Mouse (Mus musculus): Measurements from ENCODE around the gene Cdk19. TPM values are rescaled to one million over a fixed set of nuclear protein-coding genes. Genes with fewer than 3 reads are reported as not detected.
"Not testable (repeated sequence)": the region's sequence is repeated elsewhere in the genome, so short reads cannot be mapped to it uniquely, and the experiment has no call there.

Cdk19 gene
- polyA plus RNA-seq, 1 experiment = 21.5 TPM

DNA sequence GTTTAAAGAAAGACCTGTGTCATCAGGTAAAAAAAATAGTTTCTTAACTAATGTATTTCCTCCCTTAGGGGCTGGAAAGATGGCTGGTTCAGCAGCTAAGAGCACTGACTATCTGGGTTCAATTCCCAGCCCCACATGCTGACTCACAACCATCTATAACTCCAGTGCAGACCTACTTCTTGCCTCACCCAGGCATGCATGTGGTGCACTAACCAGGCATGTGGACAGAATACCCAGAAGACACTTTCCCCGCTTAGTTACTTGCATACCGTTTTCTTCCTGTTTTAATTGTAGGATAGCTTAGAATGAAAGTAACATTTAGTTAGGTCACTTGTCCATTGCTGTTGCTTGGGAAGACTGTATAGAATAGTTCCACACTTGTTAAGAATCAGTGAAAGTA, 72.0 kb downstream of the Cdk19 start:
- DNase-seq = no peak
- Histone ChIP-seq H3K4me3 (replicated peaks; ENCODE audit: extremely low read depth, low read depth, low read length) (no peak overlapping the region), H3K4me1 (ENCODE audit: control insufficient read depth, insufficient read depth, low read length) (no peaks in the 10 kb centered on the region; the same call in 1 of the 2 replicates)
- no peak for TF ChIP-seq POLR2A (IDR thresholded peaks at IDR 0.05; ENCODE audit: borderline replicate concordance, extremely low read depth, low read depth, low read length)
- TF ChIP-seq CTCF (IDR thresholded peaks at IDR 0.05; ENCODE audit: insufficient read depth, low read length) = no peak
- 83% methylated on average over 2 of the region's 2 CpGs for WGBS

DNA sequence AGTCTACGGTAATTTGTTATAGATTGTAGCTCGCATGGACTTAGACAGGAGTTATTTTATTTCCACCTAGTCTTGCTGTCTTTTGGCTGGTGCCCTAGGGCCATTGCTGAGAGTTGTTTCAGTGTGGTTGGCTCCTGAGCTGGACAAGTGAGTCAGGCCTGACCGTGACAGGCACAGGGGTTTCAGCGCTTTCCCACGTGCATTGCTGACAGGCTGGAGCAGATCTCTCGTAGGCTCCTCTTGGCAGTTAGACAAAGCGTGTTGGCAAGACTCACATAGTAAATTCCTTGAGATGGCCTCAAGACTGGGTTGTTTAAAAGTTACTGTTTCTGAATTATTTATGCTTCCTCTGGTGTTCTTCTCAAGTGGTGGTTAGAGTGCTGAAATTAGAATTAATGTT, 77.6 kb downstream of the Cdk19 start:
- TF ChIP-seq CTCF (IDR thresholded peaks at IDR 0.05; ENCODE audit: insufficient read depth, low read length) (no peak), POLR2A (IDR thresholded peaks at IDR 0.05; ENCODE audit: borderline replicate concordance, extremely low read depth, low read depth, low read length) (no peak)
- Histone ChIP-seq H3K4me1 (ENCODE audit: control insufficient read depth, insufficient read depth, low read length) (peaks cover 2% of the 10 kb centered on the region; the same call in 1 of the 2 replicates), H3K4me3 (replicated peaks; ENCODE audit: extremely low read depth, low read depth, low read length) (no peak overlapping the region)
- DNase-seq = no peak
- 56% methylated on average over 7 of the region's 7 CpGs for WGBS

DNA sequence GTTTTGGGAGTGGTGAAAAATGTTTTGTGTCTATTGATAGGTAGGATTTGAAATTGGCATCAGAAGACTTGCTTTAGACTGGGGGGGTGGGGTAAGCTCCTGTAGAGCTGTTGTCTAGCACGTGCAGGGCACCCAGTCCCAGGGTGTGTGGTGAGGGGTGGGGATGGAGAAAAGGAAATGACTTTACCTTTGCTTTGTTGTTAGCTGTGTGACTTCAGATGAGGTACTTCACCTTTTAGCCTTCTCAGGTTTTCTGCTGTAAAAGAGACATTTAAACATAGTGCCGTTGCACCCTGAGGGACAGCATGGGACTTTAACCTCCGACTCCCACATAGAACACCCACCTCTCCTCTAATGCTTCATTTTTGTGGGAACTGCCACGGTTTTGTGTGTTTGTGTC, 80.5 kb downstream of the Cdk19 start:
- no peak for DNase-seq
- Histone ChIP-seq H3K4me1 (ENCODE audit: control insufficient read depth, insufficient read depth, low read length) (peaks cover 2% of the 10 kb centered on the region; the same call in 1 of the 2 replicates), H3K4me3 (replicated peaks; ENCODE audit: extremely low read depth, low read depth, low read length) (no peak overlapping the region)
- TF ChIP-seq CTCF (IDR thresholded peaks at IDR 0.05; ENCODE audit: insufficient read depth, low read length) (no peak), POLR2A (IDR thresholded peaks at IDR 0.05; ENCODE audit: borderline replicate concordance, extremely low read depth, low read depth, low read length) (no peak)
- WGBS = 67% methylated on average over 4 of the region's 4 CpGs

DNA sequence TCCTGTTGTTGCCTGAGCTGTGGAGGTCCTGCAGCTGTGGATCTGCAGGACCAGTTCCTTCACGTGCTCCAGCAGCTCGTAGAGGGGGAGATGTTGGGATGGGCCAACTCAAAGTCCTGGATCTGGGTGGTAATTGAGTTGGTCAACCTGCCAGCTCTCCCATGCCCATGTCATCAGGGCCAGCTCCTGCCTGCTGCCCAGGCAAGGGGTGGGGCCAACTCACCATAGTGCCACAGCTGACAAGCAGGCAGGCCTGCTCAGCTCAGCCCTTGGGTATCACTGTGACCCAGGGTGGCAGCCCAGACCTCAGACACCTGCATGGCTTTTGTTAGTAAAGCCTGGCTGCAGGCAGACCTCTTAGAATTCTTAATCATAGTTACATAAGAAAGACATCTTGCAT, 81.3 kb downstream of the Cdk19 start:
- H3K4me1 ChIP-seq (ENCODE audit: control insufficient read depth, insufficient read depth, low read length) = peaks cover 2% of the 10 kb centered on the region; the same call in 1 of the 2 replicates
- TF ChIP-seq POLR2A (IDR thresholded peaks at IDR 0.05; ENCODE audit: borderline replicate concordance, extremely low read depth, low read depth, low read length) (no peak), CTCF (IDR thresholded peaks at IDR 0.05; ENCODE audit: insufficient read depth, low read length) (no peak)

DNA sequence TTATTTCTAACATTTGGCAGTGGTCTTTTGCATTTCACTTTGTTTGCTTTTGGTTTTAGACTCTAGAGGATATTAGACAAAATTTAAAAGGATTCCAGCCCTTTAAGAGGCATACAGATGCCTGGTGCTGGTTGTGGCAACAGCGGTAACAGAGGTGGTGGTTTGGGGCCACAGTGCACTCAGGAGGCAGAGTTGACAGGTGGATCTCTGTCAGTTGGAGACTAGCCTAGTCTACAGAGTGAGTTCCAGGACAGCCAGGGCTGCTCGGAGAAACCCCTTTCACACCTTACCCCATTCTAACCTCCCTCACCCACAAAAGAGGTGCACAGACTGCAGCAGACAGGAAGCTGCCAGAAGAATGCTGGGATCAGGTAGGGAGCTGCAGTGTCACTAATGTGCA, 82.4 kb downstream of the Cdk19 start:
- DNase-seq = no peak
- 93% methylated on average over 2 of the region's 2 CpGs for WGBS
- Histone ChIP-seq H3K4me1 (ENCODE audit: control insufficient read depth, insufficient read depth, low read length) (peaks cover 2% of the 10 kb centered on the region; the same call in 1 of the 2 replicates), H3K4me3 (replicated peaks; ENCODE audit: extremely low read depth, low read depth, low read length) (no peak overlapping the region)
- TF ChIP-seq CTCF (IDR thresholded peaks at IDR 0.05; ENCODE audit: insufficient read depth, low read length) (no peak), POLR2A (IDR thresholded peaks at IDR 0.05; ENCODE audit: borderline replicate concordance, extremely low read depth, low read depth, low read length) (no peak)

More for the DNA sequence above, 81.3 kb downstream of the Cdk19 start:
- DNase-seq = no peak
- WGBS = 63% methylated on average over 2 of the region's 2 CpGs
- H3K4me3 ChIP-seq (replicated peaks; ENCODE audit: extremely low read depth, low read depth, low read length) = no peak overlapping the region

DNA sequence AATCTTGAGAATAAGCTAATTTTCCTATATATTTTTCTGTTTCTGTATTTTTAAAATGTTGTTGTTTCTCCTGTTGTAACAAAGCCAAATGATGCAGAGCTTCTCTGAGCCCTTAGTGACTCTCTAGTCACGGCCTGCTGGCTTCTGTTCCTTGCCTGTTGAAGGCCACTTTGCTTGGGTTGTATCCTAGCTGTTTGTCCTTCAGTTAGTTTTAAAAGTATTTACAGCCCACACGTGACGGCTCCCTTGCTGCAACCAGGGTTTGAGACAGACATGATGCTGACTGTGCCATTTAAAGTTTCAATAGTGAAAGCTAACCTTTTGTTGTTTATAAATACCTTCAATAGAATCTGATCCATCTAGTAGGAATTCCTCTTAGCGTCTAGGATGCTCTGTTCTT, 83.3 kb downstream of the Cdk19 start:
- no peak for DNase-seq
- H3K4me1 ChIP-seq (ENCODE audit: control insufficient read depth, insufficient read depth, low read length) = peaks cover 2% of the 10 kb centered on the region; the same call in 1 of the 2 replicates
- no peak for TF ChIP-seq POLR2A (IDR thresholded peaks at IDR 0.05; ENCODE audit: borderline replicate concordance, extremely low read depth, low read depth, low read length)
- no peak for TF ChIP-seq CTCF (IDR thresholded peaks at IDR 0.05; ENCODE audit: insufficient read depth, low read length)
- H3K4me3 ChIP-seq (replicated peaks; ENCODE audit: extremely low read depth, low read depth, low read length) = no peak overlapping the region
- 45% methylated on average over 4 of the region's 4 CpGs for WGBS

DNA sequence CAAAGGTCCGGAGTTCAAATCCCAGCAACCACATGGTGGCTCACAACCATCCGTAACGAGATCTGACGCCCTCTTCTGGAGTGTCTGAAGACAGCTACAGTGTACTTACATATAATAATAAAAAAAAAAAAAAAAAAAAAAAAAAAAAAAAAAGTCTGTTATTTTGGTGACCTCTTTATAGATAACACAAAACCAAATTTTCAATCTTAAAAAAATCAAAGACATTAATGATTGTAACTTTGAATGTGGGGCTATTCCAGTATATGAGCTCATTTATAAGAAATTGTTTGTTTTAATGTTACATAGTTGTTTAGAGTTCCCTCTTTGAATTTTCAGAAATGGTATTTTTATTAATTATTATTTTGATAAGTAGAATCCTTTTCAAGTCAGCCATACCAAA, 85.1 kb downstream of the Cdk19 start:
- not testable (repeated sequence) for DNase-seq; H3K4me1 ChIP-seq (ENCODE audit: control insufficient read depth, insufficient read depth, low read length); H3K4me3 ChIP-seq (replicated peaks; ENCODE audit: extremely low read depth, low read depth, low read length)
- 84% methylated on average over 4 of the region's 4 CpGs for WGBS

DNA sequence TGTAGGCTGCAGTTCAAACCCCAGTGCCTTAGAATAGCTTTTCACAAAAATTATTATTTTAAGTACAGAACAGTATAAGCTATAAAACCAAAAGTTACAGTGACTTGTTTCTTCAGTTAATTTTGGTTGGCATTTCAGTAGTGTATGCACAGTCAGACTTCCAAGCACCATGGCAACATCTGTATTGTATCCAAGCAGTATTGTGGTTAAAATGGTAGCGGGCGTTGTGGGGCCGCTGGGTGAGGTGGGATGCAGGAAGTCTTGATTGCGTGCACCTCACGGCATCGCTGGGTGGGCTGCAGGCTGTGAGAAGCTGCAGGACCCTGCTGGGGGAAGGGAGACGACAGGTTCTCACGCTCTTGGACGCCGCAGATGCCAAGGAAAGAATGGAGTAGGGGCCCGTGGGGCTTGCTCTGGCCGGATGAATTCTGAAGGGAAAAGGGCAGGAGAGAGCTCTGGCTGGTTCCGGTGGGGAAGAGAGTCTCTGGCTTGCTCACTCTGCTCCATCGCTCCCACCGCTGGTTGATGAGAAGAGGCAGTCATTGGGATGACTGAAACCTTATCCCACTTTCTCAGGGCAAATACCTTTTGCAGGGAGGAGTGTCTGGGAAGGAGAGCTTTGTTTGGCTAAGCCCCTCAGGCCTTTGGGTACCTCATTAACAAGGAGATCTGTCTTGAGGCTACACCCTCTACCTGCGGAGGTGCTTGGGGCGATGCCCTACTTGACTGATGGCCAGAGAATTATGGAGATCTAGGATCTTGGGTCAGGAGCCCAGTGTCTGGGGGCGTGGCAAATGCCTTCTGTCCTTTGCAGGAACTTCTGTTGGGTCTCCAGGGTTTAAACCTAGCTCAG, 86.1 kb downstream of the Cdk19 start:
- DNase-seq = no peak
- TF ChIP-seq POLR2A (IDR thresholded peaks at IDR 0.05; ENCODE audit: borderline replicate concordance, extremely low read depth, low read depth, low read length) (no peak), CTCF (IDR thresholded peaks at IDR 0.05; ENCODE audit: insufficient read depth, low read length) (no peak)
- Histone ChIP-seq H3K4me1 (ENCODE audit: control insufficient read depth, insufficient read depth, low read length) (peaks cover 1% of the 10 kb centered on the region; the same call in 1 of the 2 replicates), H3K4me3 (replicated peaks; ENCODE audit: extremely low read depth, low read depth, low read length) (no peak overlapping the region)
- 56% methylated on average over 18 of the region's 18 CpGs for WGBS

DNA sequence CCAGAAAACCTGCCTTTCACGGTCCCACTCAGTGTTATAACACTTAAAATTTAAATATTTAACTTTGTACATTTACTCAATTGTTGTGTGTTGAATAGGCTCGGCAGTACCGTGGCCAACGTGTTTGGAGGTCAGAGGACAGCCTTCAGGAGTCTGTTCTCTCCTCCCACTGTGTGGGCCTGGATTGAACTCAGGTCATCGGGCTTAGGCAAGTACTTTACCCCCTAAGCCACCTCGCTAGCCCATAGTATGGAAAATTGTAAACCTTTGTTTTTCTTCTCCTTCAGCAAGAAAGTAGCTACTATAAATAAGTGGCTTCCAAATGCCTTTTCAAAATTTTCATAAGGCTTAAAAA, 86.7 kb downstream of the Cdk19 start:
- Histone ChIP-seq H3K4me1 (ENCODE audit: control insufficient read depth, insufficient read depth, low read length) (no peaks in the 10 kb centered on the region; the same call in 1 of the 2 replicates), H3K4me3 (replicated peaks; ENCODE audit: extremely low read depth, low read depth, low read length) (no peak overlapping the region)
- TF ChIP-seq CTCF (IDR thresholded peaks at IDR 0.05; ENCODE audit: insufficient read depth, low read length) = no peak
- TF ChIP-seq POLR2A (IDR thresholded peaks at IDR 0.05; ENCODE audit: borderline replicate concordance, extremely low read depth, low read depth, low read length) = no peak
- no peak for DNase-seq
- 53% methylated on average over 6 of the region's 6 CpGs for WGBS

DNA sequence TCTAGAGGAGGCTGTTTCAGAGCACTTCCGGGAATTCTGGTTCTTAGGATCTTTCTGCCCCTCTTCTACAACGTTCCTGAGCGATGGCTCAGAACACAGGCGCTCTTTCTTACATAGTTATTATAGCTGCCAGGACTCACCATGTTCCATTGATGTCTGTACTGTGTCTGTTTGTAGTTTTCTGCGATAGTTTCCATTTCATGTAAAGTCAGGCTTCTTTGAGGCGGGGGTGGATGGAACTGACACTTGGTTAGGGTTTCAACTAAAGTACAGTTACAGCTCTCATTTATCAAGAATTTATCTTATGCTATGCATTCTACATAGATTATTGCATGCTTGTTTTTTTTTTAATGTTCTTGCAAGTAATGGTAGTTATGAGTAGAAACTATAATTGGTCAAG, 89.3 kb downstream of the Cdk19 start:
- 66% methylated on average over 6 of the region's 6 CpGs for WGBS
- no peak for DNase-seq
- H3K4me1 ChIP-seq (ENCODE audit: control insufficient read depth, insufficient read depth, low read length) = peaks cover 4% of the 10 kb centered on the region; the same call in 1 of the 2 replicates
- no peak overlapping the region for H3K4me3 ChIP-seq (replicated peaks; ENCODE audit: extremely low read depth, low read depth, low read length)
- TF ChIP-seq POLR2A (IDR thresholded peaks at IDR 0.05; ENCODE audit: borderline replicate concordance, extremely low read depth, low read depth, low read length) = no peak
- TF ChIP-seq CTCF (IDR thresholded peaks at IDR 0.05; ENCODE audit: insufficient read depth, low read length) = no peak

All from lung, adult 2 months (tissue).